Mouse (Mus musculus) c-Kit-positive CD71-positive TER-119-positive erythroid progenitor cells, embryonic 14.5 days (primary cell): ENCODE measurements around the gene Por.
A peak's percentile ranks its signal among the peaks of the same experiment; 100 is the strongest.

Experiments used
- DNase-seq: peaks from one replicate; pipeline ENCODE4 v3.0.0-alpha.2; 2013; ENCODE audit warnings: low spot score

Por gene

GRCm38 (mm10) chr5:135657128-135657527 is 12.7 kb upstream of the Por start:
- DNase-seq = no peak

GRCm38 (mm10) chr5:135657703-135658373 is 12.0 kb upstream of the Por start:
- DNase-seq = peak; percentile 30

- DNase-seq = no peak
Measured at GRCm38 (mm10) chr5:135659956-135660355, 9.9 kb upstream of the Por start.

- DNase-seq = no peak
Measured at GRCm38 (mm10) chr5:135660535-135660934, 9.3 kb upstream of the Por start.

- DNase-seq = no peak
Measured at GRCm38 (mm10) chr5:135666890-135667289, 2.9 kb upstream of the Por start.

GRCm38 (mm10) chr5:135668071-135668470 is 1.8 kb upstream of the Por start:
- DNase-seq = no peak

- DNase-seq = no peak
Measured at GRCm38 (mm10) chr5:135670881-135671280, 1.0 kb downstream of the Por start.

GRCm38 (mm10) chr5:135672509-135672908 is 2.7 kb downstream of the Por start:
- no peak for DNase-seq

- DNase-seq = no peak
Measured at GRCm38 (mm10) chr5:135672980-135673379, 3.1 kb downstream of the Por start.

GRCm38 (mm10) chr5:135674349-135674775 is 4.5 kb downstream of the Por start:
- DNase-seq = no peak

- DNase-seq = no peak
Measured at GRCm38 (mm10) chr5:135674821-135675220, 5.0 kb downstream of the Por start.

GRCm38 (mm10) chr5:135676696-135677095 is 6.9 kb downstream of the Por start:
- DNase-seq = no peak

GRCm38 (mm10) chr5:135677251-135677650 is 7.4 kb downstream of the Por start:
- no peak for DNase-seq

GRCm38 (mm10) chr5:135678481-135678880 is 8.6 kb downstream of the Por start:
- DNase-seq = no peak

- DNase-seq = no peak
Measured at GRCm38 (mm10) chr5:135680967-135681545, 11.2 kb downstream of the Por start.

- DNase-seq = no peak
Measured at GRCm38 (mm10) chr5:135682009-135682408, 12.2 kb downstream of the Por start.

- DNase-seq = no peak
Measured at GRCm38 (mm10) chr5:135682942-135683570, 13.2 kb downstream of the Por start.

- DNase-seq = no peak
Measured at GRCm38 (mm10) chr5:135690401-135690800, 20.6 kb downstream of the Por start.

GRCm38 (mm10) chr5:135691266-135691665 is 21.4 kb downstream of the Por start:
- DNase-seq = no peak

GRCm38 (mm10) chr5:135693281-135693853 is 23.5 kb downstream of the Por start:
- no peak for DNase-seq

- DNase-seq = no peak
Measured at GRCm38 (mm10) chr5:135695277-135695721, 25.5 kb downstream of the Por start.

- DNase-seq = no peak
Measured at GRCm38 (mm10) chr5:135697711-135698111, 27.9 kb downstream of the Por start.

- DNase-seq = no peak
Measured at GRCm38 (mm10) chr5:135701601-135702000, 31.8 kb downstream of the Por start.
